Mouse (Mus musculus): ENCODE measurements at regions not wholly inside any gene's neighbourhood (a gene's known extent, or its start where the extent isn't known, plus 50 kb on each side); places are given as distances from the start of the nearest gene placed in this dataset.

DNA sequence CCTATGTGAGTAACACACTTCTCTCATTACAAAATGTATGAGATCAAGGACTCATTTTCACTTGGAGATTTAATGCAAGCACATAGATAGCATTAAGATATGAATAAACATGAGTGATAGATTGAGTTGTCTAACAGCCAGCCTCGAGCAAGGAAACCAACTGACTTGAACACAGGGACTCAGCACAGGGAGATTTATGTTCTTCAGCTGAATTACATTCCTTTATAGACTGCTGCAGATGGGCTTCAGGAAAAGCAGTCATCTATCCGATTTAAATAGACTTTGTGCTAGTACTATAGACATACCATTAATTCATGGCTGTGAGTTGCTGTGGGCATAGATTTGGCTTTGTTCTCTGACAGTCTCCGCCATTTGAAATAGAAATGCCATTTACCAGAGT lies 661.9 kb downstream of the Cenpc1 start:
- no peaks in the 10 kb centered on the region for H3K36me3 ChIP-seq (ENCODE audit: control insufficient read depth, insufficient read depth, low read length)
- H3K4me3 ChIP-seq (ENCODE audit: low read length): no peak overlapping the region
- ATAC-seq: peak; percentile 20; the same call in 1 of the 2 replicates
- H3K4me2 ChIP-seq (ENCODE audit: low read length): no peak overlapping the region
- H3K4me1 ChIP-seq (ENCODE audit: control insufficient read depth, insufficient read depth, low read depth, low read length): no peaks in the 10 kb centered on the region
- H3K27ac ChIP-seq (ENCODE audit: low read depth, low read length): no peak overlapping the region
- H3K9me3 ChIP-seq (ENCODE audit: control insufficient read depth, low read length): no peaks in the 10 kb centered on the region
- no peaks in the 10 kb centered on the region for H3K27me3 ChIP-seq (replicated peaks; ENCODE audit: control insufficient read depth, insufficient read depth, low read length)
- H3K9ac ChIP-seq (ENCODE audit: low read depth, low read length): no peak overlapping the region
- WGBS: 52% methylated on average over 3 of the region's 3 CpGs

DNA sequence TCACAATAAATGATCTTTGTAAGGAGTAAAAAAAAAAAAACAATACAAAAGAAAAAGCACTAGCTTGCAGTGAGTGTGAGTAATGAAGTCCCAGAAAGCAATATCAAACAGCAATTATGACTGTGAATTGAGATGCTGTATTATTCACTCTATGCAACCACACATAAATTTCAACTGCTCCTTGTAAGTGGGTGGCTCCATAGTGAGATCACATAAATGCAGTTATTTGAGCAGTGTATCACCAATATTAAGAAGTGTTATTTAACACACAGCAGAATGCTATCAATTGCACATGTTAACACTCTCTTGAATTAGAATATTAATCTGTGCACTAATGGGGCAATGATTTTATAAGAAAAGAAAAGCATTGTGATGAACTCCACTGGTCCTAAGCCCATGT lies 705.0 kb downstream of the Cenpc1 start:
- no peak overlapping the region for H3K9ac ChIP-seq (ENCODE audit: low read depth, low read length)
- H3K4me2 ChIP-seq (ENCODE audit: low read length): no peak overlapping the region
- H3K4me3 ChIP-seq (ENCODE audit: low read length): no peak overlapping the region
- no peak for ATAC-seq
- H3K9me3 ChIP-seq (ENCODE audit: control insufficient read depth, low read length): no peaks in the 10 kb centered on the region
- H3K36me3 ChIP-seq (ENCODE audit: control insufficient read depth, insufficient read depth, low read length): no peaks in the 10 kb centered on the region
- H3K27ac ChIP-seq (ENCODE audit: low read depth, low read length): no peak overlapping the region
- no peaks in the 10 kb centered on the region for H3K27me3 ChIP-seq (replicated peaks; ENCODE audit: control insufficient read depth, insufficient read depth, low read length)
- H3K4me1 ChIP-seq (ENCODE audit: control insufficient read depth, insufficient read depth, low read depth, low read length): no peaks in the 10 kb centered on the region

DNA sequence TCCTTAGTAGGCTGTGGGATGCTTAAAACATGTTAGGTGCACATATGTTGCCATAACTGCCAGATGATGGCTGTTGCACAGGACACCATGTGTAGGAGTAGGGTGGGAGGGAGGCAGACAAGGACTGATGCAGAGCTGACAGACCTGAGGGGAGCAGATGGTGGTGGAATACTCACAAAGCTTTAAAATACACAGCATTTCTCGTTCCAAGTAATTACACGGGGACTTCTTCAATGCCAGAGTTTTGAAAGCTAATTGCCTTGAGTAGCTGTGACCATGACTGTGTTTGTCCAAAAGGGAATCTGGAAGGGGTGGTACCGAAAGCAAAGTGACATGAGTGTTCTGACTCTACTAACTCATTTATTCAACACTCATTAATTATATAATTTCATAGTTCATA lies 718.6 kb downstream of the Cenpc1 start:
- H3K4me1 ChIP-seq (ENCODE audit: control insufficient read depth, insufficient read depth, low read depth, low read length): no peaks in the 10 kb centered on the region
- ATAC-seq: peak; percentile 87
- H3K9ac ChIP-seq (ENCODE audit: low read depth, low read length): no peak overlapping the region
- H3K27ac ChIP-seq (ENCODE audit: low read depth, low read length): no peak overlapping the region
- H3K9me3 ChIP-seq (ENCODE audit: control insufficient read depth, low read length): peaks cover 2% of the 10 kb centered on the region; the same call in 1 of the 2 replicates
- no peak overlapping the region for H3K4me2 ChIP-seq (ENCODE audit: low read length)
- H3K4me3 ChIP-seq (ENCODE audit: low read length): no peak overlapping the region
- no peaks in the 10 kb centered on the region for H3K36me3 ChIP-seq (ENCODE audit: control insufficient read depth, insufficient read depth, low read length)
- 51% methylated on average over 3 of the region's 3 CpGs for WGBS
- no peaks in the 10 kb centered on the region for H3K27me3 ChIP-seq (replicated peaks; ENCODE audit: control insufficient read depth, insufficient read depth, low read length)

DNA sequence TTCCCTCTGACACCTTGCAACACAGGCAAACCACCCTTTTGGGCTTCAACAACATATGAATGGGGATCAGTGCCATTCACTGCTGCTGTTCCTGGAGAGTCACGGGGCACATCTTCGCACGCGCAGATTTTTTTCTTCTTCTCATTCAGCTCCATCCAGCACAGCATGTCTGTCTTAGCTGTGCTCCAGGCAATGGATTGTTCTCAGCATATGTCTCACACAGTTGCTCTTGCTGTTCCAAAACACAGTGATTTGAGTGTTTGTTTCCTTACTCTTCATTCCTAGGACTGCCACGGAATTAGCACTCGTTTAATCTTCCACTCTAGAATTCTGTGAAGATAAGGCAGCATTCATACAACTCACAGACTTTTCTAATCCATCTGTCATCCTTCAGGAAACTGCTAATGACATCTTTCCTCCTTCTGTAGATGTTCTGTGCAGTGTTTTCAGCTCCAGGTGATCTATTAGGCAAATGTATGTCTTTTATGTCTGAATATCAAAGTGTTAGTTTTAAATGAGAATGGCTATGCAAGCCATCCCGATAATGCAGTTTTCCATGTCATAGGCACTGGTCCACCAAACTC lies 719.2 kb downstream of the Cenpc1 start:
- Histone ChIP-seq H3K36me3 (ENCODE audit: control insufficient read depth, insufficient read depth, low read length) (no peaks in the 10 kb centered on the region), H3K4me3 (ENCODE audit: low read length) (no peak overlapping the region), H3K27ac (ENCODE audit: low read depth, low read length) (no peak overlapping the region), H3K9me3 (ENCODE audit: control insufficient read depth, low read length) (peaks cover 2% of the 10 kb centered on the region; the same call in 1 of the 2 replicates), H3K9ac (ENCODE audit: low read depth, low read length) (no peak overlapping the region), H3K4me1 (ENCODE audit: control insufficient read depth, insufficient read depth, low read depth, low read length) (peaks cover 3% of the 10 kb centered on the region; the same call in 1 of the 2 replicates), H3K4me2 (ENCODE audit: low read length) (no peak overlapping the region), H3K27me3 (replicated peaks; ENCODE audit: control insufficient read depth, insufficient read depth, low read length) (no peaks in the 10 kb centered on the region)
- WGBS: 71% methylated on average over 7 of the region's 7 CpGs
- peak; percentile 59; the same call in 1 of the 2 replicates for ATAC-seq

DNA sequence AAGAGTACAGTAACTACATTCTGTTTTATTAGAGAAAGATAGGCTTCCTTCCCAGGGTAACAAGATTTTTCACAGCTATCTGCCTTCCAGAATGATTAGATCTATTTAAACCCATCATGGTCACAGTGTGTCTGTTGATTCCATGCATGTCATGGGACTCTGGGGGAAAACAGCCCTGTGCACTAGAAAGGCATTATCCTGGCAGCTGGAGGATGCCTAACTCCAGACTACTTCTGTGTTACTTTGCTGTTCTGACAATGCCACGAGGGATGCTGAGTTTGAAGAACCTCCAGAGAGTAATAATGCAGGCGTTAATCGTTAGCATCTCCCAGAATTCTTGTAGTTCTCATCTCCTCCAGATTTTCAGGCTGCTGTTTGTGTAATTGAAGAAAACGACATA lies 724.0 kb downstream of the Cenpc1 start:
- peak; percentile 77 for ATAC-seq
- WGBS: 42% methylated on average over 4 of the region's 4 CpGs

DNA sequence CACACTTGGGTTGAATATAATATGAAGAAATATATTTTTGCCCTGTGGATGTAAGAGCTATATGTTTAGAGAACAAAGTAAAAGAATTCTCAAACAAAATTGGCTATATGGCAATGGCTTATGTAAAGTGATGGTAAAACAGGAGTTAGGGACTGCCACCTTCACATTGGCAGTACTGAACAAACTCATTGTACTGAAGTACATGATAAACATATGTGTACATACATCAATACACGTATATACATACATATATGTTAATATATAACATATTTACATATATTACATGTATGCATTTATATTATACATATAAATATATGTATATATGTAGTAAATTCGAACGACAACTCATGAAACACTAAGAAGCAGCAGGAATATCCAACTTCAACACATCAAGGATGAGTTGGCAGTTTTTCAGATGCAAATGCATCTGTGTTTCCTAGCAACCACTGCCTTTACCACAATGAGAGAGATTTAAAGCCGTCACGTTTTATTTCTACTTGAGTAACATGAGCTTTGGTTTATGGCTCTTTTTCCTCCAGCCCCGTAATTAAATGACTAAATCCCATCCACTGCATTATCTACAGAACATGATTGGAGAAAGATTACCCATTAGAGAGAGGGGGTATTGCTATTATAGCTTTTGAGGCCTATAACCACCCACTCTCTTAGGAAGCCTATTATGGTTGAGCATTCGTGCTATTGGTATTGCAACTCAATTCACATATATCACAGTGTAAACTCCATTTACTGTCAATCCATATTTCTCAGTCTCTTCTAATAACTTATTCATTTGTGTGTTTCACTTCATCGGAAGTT lies 727.5 kb downstream of the Cenpc1 start:
- Histone ChIP-seq H3K27ac (ENCODE audit: low read depth, low read length) (no peak overlapping the region), H3K36me3 (ENCODE audit: control insufficient read depth, insufficient read depth, low read length) (no peaks in the 10 kb centered on the region), H3K4me1 (ENCODE audit: control insufficient read depth, insufficient read depth, low read depth, low read length) (peaks cover 3% of the 10 kb centered on the region; the same call in 1 of the 2 replicates), H3K9ac (ENCODE audit: low read depth, low read length) (no peak overlapping the region), H3K4me3 (ENCODE audit: low read length) (no peak overlapping the region), H3K4me2 (ENCODE audit: low read length) (no peak overlapping the region), H3K9me3 (ENCODE audit: control insufficient read depth, low read length) (no peaks in the 10 kb centered on the region), H3K27me3 (replicated peaks; ENCODE audit: control insufficient read depth, insufficient read depth, low read length) (no peaks in the 10 kb centered on the region)
- peak; percentile 57 for ATAC-seq
- 37% methylated on average over 8 of the region's 8 CpGs for WGBS

More for the DNA sequence above, 724.0 kb downstream of the Cenpc1 start:
- Histone ChIP-seq H3K4me1 (ENCODE audit: control insufficient read depth, insufficient read depth, low read depth, low read length) (peaks cover 3% of the 10 kb centered on the region; the same call in 1 of the 2 replicates), H3K4me3 (ENCODE audit: low read length) (no peak overlapping the region), H3K36me3 (ENCODE audit: control insufficient read depth, insufficient read depth, low read length) (no peaks in the 10 kb centered on the region), H3K27me3 (replicated peaks; ENCODE audit: control insufficient read depth, insufficient read depth, low read length) (no peaks in the 10 kb centered on the region), H3K4me2 (ENCODE audit: low read length) (no peak overlapping the region), H3K9ac (ENCODE audit: low read depth, low read length) (no peak overlapping the region), H3K9me3 (ENCODE audit: control insufficient read depth, low read length) (peaks cover 2% of the 10 kb centered on the region; the same call in 1 of the 2 replicates), H3K27ac (ENCODE audit: low read depth, low read length) (no peak overlapping the region)

DNA sequence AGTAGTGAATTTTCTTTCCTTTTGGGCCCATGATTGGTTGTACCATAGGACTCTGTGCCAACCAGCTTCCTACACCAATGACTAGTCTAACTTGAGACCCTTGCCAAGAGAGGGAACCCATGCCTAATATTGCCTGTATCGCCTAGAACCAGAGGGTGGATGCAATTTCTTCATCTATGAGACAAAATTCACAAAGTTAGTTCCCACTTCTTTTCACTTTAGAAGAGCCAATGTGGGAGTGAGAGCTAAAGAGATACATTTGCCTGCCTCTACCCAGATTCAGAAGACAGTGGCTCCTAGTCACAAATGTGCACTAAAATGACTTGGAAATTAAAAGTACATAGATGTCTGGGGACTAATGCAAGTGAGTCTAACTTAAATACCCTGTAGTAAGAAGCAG lies 728.4 kb downstream of the Cenpc1 start:
- Histone ChIP-seq H3K27ac (ENCODE audit: low read depth, low read length) (no peak overlapping the region), H3K9ac (ENCODE audit: low read depth, low read length) (no peak overlapping the region), H3K27me3 (replicated peaks; ENCODE audit: control insufficient read depth, insufficient read depth, low read length) (no peaks in the 10 kb centered on the region), H3K9me3 (ENCODE audit: control insufficient read depth, low read length) (no peaks in the 10 kb centered on the region), H3K4me1 (ENCODE audit: control insufficient read depth, insufficient read depth, low read depth, low read length) (peaks cover 3% of the 10 kb centered on the region; the same call in 1 of the 2 replicates), H3K4me3 (ENCODE audit: low read length) (no peak overlapping the region), H3K36me3 (ENCODE audit: control insufficient read depth, insufficient read depth, low read length) (no peaks in the 10 kb centered on the region), H3K4me2 (ENCODE audit: low read length) (no peak overlapping the region)
- WGBS: 90% methylated on average over 1 of the region's 1 CpGs
- no peak for ATAC-seq

Measured in hindbrain, embryonic 16.5 days (tissue).